Mouse (Mus musculus) kidney, adult 18-20 months (tissue): ENCODE results near the gene Tpk1.
"Not testable (repeated sequence)": the region's sequence is repeated elsewhere in the genome, so short reads cannot be mapped to it uniquely, and the experiment has no call there.

Experiments
- DNase-seq: peaks from one replicate; pipeline ENCODE4 v3.0.0; 2021

The Tpk1 gene

DNA sequence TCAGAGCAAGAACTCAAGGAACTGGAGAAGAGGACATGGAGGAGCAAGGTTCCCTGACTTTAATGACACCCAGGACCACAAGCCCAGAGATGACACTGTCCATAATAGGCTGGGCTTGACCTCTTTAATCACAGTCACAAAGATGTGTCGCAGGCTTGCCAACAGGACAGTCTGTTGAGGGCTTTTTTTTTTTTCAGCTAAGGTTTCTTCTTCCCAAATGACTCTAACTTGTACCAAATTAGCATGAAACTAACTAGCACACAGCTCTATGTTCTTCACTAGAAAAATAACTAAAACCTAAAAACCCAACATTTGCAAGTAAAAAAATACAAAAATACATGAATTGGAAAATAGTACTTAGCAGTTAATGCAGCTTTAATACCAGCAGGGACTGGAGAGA, 27.2 kb downstream of the Tpk1 start:
- no peak for DNase-seq

DNA sequence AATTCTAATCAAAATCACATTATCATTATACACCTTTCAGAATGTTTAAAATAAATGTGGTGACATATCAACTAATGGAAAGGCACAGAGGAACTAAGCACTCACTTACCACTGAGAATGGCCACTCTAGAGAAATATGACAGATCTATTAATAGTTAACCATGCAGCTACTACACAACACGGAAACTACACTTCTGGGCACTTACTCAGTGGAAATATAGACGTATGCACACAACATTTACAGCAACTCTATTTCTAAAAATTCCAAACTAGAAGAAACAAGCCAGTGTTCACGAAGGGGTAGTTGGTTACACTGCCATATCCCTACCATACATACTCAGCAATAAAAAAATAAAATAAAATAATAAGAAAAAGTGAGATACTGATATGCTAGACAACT, 28.0 kb downstream of the Tpk1 start:
- no peak for DNase-seq

DNA sequence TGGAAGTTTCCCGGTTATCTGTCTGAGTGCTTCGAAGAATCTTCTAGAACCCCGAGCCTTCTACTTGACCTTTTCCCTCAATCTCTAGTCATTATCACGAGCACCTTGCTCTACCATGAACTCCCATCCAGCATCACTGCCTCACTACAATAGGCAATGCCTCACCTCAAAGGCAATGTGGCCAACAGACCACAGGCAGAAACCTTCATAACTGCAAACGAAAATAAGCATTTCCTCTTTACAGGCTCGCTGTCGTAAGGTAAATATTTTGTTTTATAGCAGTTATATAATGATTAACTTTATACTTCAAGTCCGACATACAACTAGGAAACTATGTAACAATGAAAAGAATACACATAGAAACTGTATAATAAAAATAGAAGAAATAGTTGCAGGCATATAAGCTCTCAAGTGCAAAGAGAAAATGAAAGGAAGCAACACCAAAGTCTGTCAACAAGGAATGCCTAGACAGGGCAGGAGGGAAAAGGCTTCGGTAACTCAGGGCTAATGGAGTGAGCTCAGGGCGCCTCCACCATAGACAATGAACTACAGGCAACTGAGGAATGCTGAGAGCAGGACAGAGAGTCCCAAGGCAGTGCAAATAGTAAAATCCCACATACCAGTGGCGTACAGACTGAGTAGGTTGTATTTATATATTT, 29.0 kb downstream of the Tpk1 start:
- no peak for DNase-seq

DNA sequence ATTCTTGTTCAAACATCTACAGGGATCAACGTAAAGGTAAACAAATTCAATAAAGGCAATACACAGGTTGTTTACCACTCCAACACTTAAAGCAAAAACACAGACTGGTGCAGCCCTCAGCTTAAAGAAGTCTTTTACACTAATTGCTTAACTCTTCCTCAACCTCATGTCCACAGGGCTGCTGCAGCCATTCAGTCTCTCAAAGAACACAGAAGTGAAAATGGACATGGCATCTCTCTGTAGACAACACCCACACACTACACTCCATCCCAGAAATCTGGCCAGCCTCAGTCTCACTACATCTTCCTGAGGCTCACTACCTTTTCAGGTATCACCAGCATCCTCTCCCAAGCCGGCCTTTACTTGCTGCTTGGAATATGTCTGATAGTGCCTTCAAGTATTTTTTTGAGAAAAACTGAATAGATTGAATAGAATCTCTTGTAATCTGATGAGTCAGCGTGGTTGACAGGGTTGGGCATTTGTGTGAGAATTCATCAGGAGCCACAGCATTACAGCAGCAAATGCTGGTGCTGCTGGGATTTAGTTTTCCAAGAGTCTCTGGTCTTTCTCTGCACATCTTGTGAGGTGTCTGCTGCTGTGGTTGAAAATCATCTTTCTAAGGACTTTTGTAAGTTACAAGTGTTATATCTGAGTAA, 32.6 kb downstream of the Tpk1 start:
- no peak for DNase-seq

DNA sequence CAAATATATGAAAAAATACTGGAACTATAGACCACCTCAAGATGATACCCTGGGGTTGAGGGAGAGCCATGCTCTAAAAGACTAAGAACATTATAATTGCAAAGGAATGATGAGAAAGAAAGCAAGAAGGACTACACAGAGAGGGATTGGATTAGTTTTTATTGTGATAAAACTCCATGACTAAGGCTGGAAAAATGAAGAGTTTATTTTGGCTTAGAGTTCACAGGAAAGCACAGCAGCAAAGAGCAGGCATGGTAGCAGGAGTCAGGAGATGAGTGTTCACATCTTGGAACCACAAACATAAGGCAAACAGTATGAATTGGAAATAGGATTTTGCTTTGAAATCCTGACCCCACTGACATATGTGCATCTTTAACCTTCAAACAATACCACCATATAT, 33.2 kb downstream of the Tpk1 start:
- no peak for DNase-seq

DNA sequence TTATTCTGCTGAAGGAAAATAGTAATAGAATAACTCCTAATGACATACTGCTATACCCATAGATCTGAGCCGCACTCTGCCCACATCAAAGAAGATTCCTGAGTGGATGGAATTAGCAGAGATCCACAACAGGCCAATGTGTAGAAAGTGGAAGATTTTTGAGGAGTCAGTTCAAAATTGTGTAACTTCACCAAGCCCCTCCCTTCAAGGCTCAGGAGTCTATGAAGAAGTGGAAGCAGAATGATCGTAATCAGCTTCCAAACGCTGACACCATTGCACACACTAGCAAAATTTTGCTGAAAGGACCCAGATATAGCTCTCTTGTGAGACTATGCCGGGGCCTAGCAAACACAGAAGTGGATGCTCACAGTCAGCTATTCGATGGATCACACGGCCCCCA, 42.6 kb downstream of the Tpk1 start:
- DNase-seq, result not testable (repeated sequence)

DNA sequence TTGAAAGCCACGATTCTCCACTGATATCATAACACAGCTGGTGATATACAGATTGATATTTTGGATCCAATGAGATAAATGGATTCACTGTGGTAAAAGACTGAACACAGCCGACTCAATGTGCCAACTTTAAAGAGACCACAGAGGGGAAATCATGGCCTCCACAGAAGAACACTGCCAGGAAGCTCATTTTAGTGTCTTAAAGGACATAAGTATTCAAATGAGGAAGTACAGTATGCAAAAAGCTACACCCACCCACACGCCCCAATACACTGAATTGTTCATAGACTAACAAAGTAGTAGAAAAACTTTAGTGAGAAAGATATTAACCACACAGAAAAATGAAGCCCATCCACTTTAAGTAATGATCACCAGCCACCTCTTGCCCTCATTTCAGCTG, 46.8 kb downstream of the Tpk1 start:
- no peak for DNase-seq

DNA sequence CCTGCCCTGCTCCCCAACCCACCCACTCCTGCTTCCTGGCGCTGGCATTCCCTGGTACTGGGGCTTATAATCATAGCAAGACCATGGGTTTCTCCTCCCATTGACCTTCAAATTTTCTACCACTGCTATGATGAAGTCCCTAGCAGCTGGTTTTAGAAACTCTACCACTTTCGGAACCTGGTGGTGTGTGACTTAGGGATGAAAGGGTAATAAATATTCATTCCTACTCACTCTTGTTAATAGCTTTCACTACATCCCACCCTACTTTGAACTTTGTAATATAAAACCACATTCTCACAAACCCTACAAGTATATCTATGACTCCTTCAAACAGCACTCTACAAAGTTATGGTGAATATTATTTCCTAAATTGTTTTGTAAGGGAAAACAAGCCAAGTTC, 54.3 kb downstream of the Tpk1 start:
- no peak for DNase-seq

DNA sequence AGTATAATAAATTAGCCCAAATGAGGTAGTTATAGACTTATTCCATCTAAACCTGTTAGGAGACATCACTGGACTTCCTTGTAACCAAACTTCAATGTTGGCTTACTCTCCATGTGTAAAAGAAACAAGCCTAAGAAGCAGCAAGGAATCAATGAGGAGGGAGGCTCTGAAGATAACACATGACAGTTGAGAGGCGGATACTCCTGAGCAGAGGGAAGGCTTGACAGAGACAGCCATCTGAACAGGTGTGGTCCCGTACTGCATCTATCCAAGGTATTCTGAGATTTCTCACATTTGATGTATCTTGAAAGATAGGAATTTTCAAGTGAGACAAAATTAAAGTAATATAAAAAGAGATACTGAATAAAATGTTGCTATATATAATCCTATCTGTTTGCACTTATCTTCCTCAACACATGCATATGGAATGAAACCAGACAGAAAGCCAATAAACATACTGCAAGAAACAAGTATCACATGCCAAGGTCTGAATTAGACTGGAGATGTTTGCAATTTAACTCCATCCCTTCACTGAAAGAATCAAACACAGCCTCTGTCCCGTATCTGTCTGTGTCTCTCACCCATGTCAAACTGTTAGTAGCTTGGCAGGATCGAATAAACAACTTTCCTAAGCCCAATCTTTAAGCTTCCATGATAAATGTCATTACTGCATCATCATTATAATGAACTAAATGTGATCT, 75.1 kb downstream of the Tpk1 start:
- DNase-seq, result no peak

DNA sequence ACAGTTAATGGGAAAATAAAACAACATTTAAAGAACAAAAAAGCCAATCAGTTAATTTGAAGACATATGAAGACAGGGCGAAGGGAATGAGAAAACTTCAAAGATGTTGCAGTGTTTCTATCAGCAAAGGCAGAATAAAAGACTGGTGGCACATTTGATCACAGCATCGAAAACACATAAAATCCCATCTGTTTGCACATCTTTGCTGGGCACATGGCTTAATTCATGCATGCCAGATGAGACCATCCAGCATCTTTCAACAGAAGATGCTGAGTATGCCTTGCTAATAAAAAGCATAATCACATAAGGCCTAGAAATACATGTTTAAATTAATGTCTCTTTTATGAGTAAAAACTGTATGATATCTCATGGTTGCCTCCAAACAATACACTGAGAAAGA, 80.8 kb downstream of the Tpk1 start:
- no peak for DNase-seq

DNA sequence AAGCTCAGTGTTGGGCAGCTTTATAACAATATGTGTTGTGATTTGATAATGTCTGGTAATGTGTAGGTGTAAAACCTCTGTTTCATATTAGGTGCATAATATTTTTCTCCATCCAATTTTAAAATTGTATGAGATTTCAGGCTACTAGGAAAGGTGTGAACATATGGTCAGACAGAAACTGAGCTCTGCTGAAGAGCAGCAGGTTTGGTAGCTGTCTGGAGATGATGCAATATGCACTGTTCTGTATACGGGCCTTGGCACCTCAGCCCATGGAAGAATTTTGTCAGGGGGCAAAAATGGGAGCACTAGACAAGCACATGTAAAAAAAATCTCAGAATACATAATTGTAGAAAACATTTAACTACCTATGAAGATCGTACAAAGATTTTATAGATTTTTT, 84.3 kb downstream of the Tpk1 start:
- DNase-seq, result no peak

DNA sequence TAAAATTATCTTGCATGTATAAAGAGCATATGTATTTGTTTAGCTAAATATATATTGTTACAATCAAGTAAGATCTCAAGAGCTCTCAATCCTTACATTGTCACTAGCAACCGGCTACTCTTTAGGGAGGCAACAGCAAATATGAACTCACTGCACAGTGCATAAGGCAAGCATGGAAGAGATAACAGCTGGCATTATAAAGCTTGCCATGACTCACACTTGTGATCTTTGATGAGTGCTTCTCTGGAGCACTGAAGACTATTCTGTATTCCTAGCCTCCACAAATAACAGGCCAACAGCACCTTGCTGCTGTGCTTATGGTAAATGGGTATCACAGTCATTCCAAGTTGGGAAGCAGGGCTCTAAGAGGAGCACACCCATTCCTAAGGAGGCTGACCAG, 98.2 kb downstream of the Tpk1 start:
- DNase-seq, result no peak

DNA sequence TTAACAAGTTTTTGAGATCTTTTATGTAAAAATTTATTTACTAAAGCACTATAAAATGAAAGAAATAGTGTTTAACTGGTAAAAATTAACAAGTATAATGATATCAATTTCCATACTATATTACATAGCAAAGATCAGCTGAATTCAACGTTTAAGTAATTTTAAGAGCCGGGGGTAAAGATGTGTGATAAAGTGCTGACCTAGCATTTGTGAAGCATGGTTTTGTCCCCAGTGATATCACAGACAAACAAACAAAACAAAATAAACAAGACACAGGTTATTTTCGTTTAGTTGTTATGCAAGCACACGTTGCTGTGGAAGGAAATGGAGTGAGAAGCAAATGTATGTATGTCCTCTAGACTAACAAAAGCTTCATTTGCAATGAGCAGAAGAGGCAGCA, 103.6 kb downstream of the Tpk1 start:
- no peak for DNase-seq

DNA sequence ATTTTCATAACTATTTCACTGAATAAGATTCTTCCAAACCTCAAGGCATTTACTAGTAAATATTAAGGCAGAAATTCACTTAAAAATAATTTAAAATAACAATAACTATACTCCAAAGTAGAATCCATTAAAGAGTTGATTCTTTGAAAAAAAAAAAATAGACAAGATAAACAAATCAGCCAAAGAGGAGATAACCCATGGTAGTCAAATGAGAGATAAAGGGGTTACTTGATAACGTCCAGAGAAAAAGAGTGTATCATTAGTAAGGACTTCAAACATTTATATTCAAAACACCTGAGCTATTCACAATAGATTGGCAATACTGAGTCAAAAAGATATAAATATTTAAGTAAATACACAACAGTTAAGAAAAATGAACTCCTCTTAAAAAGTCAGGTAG, 114.7 kb downstream of the Tpk1 start:
- DNase-seq, result no peak

DNA sequence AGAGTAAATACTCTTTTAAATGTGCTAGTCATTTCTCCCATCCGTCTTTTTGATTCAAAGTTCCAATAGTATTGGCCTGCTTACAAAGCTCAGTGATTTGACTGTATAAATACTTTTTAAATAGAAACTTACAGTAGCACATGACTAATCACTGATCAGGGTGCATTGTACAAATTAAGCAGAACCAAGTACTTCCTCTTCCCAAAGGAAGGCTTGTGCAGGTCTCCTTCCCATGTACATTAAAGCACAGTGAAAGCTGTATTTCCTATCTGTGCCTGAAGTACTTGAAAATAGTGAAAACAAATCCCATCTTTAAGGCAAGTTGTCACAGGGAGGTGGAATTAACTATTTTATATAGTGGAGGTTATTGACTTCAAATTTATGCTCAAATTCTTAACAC, 119.5 kb downstream of the Tpk1 start:
- no peak for DNase-seq

DNA sequence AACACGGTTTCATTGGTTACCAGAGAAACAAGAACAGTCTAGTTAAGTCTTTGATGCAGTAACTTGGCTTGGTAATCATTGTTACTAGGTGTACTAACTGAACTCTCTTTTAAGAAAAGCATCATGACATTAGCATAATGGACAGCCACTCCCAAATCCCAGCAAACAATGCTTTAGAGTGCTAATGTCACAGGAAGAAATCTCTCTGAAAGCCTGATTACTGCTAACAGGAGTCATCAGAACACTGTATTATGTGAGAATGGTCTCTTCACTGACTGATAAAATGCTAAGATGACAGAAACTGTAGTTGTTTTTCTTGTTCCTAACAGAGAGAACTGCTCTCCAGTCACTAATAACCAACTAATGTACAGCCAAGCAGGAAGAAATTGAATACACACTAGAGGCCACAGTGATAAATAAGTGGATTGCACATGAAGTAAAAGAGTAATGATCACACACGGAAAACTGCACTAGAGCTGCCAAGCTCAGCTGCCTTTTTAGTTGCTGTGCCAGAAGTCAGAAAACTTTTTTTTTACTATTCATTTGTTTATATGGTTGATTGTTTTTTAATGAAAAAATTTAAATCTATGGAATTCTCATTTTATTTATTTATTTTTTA, 128.7 kb downstream of the Tpk1 start:
- DNase-seq, result no peak

DNA sequence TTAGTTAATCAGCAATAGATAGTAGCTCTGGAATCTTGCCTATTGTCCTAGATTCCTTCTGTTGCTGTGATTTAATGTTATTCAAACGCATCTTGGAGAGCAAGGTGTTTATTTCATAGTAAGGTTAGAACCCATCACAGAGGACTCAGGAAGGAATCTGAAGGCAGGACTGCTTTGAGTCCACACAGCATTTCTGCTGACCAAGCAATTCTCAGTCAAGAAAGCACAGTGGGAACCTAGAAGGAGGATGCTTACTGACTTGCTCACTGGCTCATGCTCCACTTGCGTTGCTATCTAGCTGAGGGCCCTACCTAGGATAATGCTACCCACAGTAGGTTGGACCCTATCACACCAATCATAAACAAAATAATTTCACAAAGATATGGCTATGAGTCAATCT, 130.6 kb downstream of the Tpk1 start:
- no peak for DNase-seq

DNA sequence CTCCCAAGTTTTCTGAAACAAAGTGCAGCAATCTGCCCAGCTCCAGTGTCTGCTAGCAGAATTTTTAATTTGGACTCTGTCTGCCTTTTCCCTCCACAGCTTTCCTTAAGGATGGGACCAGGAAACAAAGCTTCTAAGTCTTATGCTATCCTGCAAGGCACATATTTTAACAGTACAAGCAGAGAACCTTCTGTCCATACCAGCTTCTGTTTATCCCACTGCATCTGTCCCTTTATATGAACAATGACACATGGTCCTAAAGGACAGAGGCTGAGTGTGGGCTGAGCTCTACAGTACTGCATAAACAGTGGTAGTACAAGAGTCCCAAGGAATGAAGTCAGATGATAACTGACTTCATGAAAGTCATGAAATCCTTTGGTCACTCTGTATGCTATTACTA, 132.8 kb downstream of the Tpk1 start:
- DNase-seq, result no peak

DNA sequence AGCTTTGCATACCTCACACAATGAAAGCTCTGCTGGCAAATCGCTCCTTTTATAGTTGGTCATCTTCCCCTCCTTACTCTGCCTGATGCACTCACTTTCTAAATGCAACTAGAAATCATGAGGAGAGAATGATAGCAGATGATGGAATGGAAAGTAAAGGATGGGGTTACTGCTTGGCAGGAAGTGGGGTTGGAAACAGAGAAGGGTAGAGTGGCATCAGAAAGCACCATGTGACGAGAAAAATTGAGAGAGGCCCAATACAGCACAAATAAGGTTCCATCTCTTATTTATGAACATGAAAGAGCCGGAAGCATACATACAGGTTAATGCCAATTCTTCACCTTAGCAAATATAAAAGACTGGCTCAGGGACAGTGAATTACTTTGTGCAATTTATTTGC, 133.3 kb downstream of the Tpk1 start:
- no peak for DNase-seq

DNA sequence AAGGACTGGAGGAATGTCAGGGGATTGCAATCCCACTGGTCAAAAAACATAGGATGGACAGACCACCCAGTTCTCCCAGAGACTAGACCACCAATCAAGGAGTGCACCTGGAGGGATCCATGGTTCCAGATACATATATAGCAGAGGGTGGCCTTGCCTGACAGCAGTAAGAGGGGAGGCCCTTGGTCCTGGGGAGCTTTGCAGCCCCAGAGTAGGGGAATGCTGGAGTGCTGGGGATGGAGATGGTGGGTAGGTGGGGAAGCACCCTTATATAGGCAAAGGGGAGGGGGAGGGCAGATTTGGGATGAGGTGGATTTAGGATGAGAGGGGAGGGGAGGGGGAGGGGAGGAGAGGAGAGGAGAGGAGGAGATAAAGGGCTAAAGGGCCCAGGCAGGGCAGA, 134.1 kb downstream of the Tpk1 start:
- no peak for DNase-seq

DNA sequence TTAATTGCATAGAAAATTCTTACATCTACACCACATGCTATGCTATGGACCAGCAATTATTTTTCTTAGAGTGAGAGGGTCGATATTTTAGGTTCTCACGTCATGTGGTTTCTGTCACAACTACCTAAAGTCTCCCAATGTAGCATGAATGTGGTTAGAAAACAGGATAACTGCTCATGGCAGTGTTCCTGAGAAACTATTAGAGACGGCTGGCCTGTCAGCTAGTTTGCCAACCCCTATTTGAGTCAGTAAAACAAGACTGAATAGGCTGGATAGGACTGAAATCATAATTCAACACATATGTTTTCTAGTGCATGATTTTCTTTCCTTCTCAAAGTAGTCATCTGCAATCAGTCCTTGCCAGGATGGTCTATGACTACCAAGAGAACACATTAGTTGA, 137.1 kb downstream of the Tpk1 start:
- DNase-seq, result no peak

DNA sequence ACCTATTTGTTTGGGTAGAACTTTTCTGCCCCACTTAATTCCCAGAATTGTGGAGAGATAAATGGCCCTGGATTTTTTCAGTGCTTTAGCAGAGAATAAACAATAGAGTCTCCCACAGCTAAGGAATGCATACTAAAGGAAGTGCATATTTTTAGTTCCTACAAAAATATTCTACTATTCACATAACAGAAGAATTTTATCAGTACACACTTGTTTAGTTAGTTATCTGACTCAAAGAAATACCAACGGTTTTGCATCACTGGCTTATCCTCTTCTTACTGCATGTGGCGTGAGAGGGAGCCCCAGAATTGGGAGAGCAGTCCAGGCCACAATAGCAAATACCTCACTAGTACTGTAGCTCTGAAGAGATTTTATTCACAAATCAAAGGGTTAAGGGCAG, 141.1 kb downstream of the Tpk1 start:
- no peak for DNase-seq

DNA sequence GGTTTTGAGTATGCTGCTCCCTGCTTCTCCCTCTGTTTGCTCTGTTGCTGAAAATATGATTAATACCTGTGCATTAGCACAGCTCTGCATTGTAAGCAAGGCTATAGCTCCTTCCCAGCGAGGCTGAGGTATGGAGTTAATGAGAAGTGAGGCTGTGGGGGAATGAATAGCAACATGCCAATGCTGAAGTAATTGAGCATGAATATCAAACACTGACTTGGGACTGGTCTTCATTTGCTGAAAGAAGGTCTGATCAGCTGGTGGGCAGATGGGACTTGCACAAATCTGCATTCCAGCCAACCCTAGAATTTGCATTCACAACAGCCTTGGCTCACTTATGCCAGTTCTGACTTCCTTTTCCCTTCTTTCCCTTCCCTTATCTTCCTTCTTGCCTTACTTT, 144.0 kb downstream of the Tpk1 start:
- DNase-seq, result no peak

DNA sequence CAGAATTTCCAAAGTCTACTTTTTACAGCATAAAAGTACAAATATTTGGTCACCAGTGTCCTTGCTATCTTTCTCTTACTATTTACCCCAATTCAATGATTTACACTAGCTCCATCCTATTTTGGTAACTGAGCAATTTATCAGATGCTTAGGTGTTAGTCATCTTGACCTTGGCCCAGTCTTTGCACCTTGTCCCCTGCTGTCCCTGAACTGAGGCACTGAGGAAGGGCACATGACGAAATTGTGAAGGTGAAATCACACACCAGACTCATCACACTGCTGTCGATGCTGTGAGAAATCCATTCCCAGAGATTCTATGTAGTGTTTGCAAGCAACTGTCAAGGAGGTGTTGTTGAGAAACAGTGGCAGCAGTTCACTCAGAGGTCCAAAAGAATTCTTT, 145.9 kb downstream of the Tpk1 start:
- DNase-seq, result no peak
